ENCODE assay signal across 19 mouse cellular contexts in the genomic region with DNA sequence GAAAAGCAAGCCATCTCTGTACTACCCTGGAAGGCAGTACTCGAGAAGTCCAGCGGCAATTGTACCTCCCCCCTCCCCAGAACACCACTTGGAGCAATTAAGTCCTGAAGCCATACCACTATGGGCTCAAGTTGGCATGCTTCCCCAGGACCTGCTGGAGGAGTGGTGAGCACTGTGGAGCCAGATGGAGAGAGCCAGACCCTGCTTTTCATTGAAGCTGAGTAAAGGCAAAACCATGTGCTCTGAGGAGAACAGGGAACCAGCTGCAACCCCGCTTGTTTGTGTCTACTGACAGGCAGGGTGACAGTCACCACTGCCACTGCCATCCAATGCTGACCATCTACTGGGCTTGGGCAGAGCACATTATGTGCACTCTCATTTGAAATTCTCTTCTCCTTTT. TPM values are rescaled to one million over a fixed set of nuclear protein-coding genes. Genes with fewer than 3 reads are reported as not detected.
"Had no signal": no experiment of that assay in that cellular context is flagged by ENCODE, and none has a peak within 500 bp of the region (broad histone marks: within the 10 kb centered on the region; RNA-seq: fewer than 3 reads in every experiment).

No protein-coding gene starts in this region.

- H3K36me3 ChIP-seq: limb, embryonic 12.5 days; liver, embryonic 13.5 days; lung, embryonic 15.5 days; midbrain, embryonic 13.5 days; neural tube, embryonic 15.5 days; stomach, embryonic 15.5 days had no signal

- DNase-seq: kidney, adult 8-10 months; kidney, postnatal 25 days; layer of hippocampus, adult 9-11 months; liver; liver, embryonic 13.5 days; liver, postnatal 0 days; lung, postnatal 14 days; right cerebral cortex, adult 18-20 months; spleen, adult 18-20 months; thymus, adult 2 months; thymus, postnatal 25 days had no signal

- H3K4me3 ChIP-seq: limb, embryonic 12.5 days; liver, embryonic 13.5 days; lung, embryonic 15.5 days; megakaryocyte, embryonic 14.5 days; midbrain, embryonic 13.5 days; myocyte; neural tube, embryonic 15.5 days; stomach, embryonic 15.5 days had no signal

- H3K9ac ChIP-seq: limb, embryonic 12.5 days; liver, embryonic 13.5 days; liver, postnatal 0 days; lung, embryonic 15.5 days; midbrain, embryonic 13.5 days; neural tube, embryonic 15.5 days; stomach, embryonic 15.5 days had no signal

- H3K27me3 ChIP-seq: limb, embryonic 12.5 days; liver, embryonic 13.5 days; lung, embryonic 15.5 days; midbrain, embryonic 13.5 days; neural tube, embryonic 15.5 days; stomach, embryonic 15.5 days had no signal

- H3K4me2 ChIP-seq: limb, embryonic 12.5 days; liver, embryonic 13.5 days; lung, embryonic 15.5 days; midbrain, embryonic 13.5 days; neural tube, embryonic 15.5 days; stomach, embryonic 15.5 days had no signal

- H3K9me3 ChIP-seq: limb, embryonic 12.5 days; liver, embryonic 13.5 days; lung, embryonic 15.5 days; midbrain, embryonic 13.5 days; neural tube, embryonic 15.5 days; stomach, embryonic 15.5 days had no signal

- H3K27ac ChIP-seq: limb, embryonic 12.5 days; liver, embryonic 13.5 days; lung, embryonic 15.5 days; macrophage; midbrain, embryonic 13.5 days; neural tube, embryonic 15.5 days; stomach, embryonic 15.5 days had no signal

- ATAC-seq: liver, postnatal 0 days; midbrain, embryonic 13.5 days had no signal

- H3K4me1 ChIP-seq: limb, embryonic 12.5 days; liver, embryonic 13.5 days; lung, embryonic 15.5 days; midbrain, embryonic 13.5 days; neural tube, embryonic 15.5 days; stomach, embryonic 15.5 days had no signal

RNA-seq across cellular contexts. Expression of a gene that starts 16.6 kb away (rescaled TPM):
- polyA plus RNA-seq: liver, postnatal 0 days had no signal
